Mouse (Mus musculus) pancreas, adult 10 weeks (tissue): Measurements from ENCODE around the gene Zfp956. TPM values are rescaled to one million over a fixed set of nuclear protein-coding genes. Genes with fewer than 3 reads are reported as not detected.

Source experiments
- polyA plus RNA-seq: library from polyadenylated mRNA; stranded (reverse); fragments of 350-450 nt; fragmentation: Illumina TruSeq; extraction: RNeasy Lipid Tissue Mini Kit (QIAGEN cat#74804); gene quantifications from one replicate; pipeline ENCODE4 v1.2.3, GENCODE M21; 2015; ENCODE audit warnings: low read depth, low replicate concordance; ENCODE audit not compliant: insufficient read depth

Zfp956 gene
- polyA plus RNA-seq = 2.8 TPM

DNA sequence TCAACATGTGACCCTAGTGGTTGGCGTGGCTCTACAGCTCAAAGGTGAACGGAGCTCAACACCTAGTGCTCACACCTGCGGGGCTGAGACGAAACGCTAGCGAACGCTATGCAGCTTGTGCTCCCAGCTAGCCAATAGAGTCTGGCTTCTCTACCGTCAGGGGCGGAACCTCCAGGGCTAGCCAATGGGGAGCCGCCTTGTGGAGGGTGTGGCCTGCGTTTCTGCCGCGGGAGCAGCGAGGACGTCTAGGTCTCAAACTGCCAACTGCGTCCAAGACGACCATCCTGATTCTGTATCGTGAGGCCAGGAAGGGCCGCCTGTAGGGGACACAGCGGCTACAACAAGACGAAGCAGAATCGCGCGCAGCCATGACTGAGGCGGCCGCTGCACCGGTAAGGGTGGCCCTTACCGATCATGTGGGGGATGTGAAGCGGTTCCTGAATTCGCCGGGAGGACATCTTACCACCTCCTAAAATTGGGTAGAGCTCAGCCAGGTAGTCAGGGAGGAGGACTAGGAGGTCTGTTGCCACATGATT lies at the start of gene Zfp956:
TSS of gene Zfp956 (plus strand) at position 200 of the 536 bp plus-strand sequence.

GRCm38 (mm10) chr6:47920447-47921340 lies 32.5 kb upstream of the Zfp956 start, which contains the start of gene Zfp212:
Gene Zfp212 (plus strand): TSS chr6:47920476.

Other genes with a start within 250 kb of the Zfp956 start
- gene Pdia4, start 140.0 kb upstream of the Zfp956 start, polyA plus RNA-seq = 32.8 TPM
- 0.24 TPM for gene Zfp786, start 122.5 kb upstream of the Zfp956 start, polyA plus RNA-seq
- gene Zfp398, start 117.7 kb upstream of the Zfp956 start, polyA plus RNA-seq = 2.8 TPM
- gene Zfp282, start 76.2 kb upstream of the Zfp956 start, polyA plus RNA-seq = 2.5 TPM
- gene Zfp212, start 32.9 kb upstream of the Zfp956 start, polyA plus RNA-seq = 2.7 TPM
- 4.9 TPM for gene Zfp777, start 95.5 kb downstream of the Zfp956 start, polyA plus RNA-seq
- 4.7 TPM for gene Zfp746, start 133.2 kb downstream of the Zfp956 start, polyA plus RNA-seq